Mouse (Mus musculus) thymus, adult 2 months (tissue): ENCODE data around the gene Wls.

Experiments used
- CTCF ChIP-seq: fragments of 200-500 bp; IDR thresholded peaks from 2 replicates; pipeline ENCODE4 v1.5.1; 2012; ENCODE audit warnings: mild to moderate bottlenecking, control low read depth, low read length, moderate library complexity, borderline replicate concordance; ENCODE audit not compliant: control insufficient read depth, poor library complexity, insufficient read depth; ENCODE audit errors: extremely low read depth
- POLR2A ChIP-seq: fragments of 200-500 bp; IDR thresholded peaks from 2 replicates; pipeline ENCODE4 v1.6.1; 2012; ENCODE audit warnings: mild to moderate bottlenecking, low read length, control low read depth, moderate library complexity; ENCODE audit not compliant: control insufficient read depth, poor library complexity, insufficient read depth; ENCODE audit errors: extremely low read depth

- TF ChIP-seq CTCF: no peak
- TF ChIP-seq POLR2A: no peak
Observed at GRCm38 (mm10) chr3:159851980-159852379, 12.5 kb downstream of the Wls start.
